Mouse (Mus musculus) megakaryocyte, embryonic 14.5 days (primary cell): ENCODE results near the gene Gal3st1. TPM values are rescaled to one million over a fixed set of nuclear protein-coding genes. Genes with fewer than 3 reads are reported as not detected.
A peak's percentile ranks its signal among the peaks of the same experiment; 100 is the strongest.
"Not testable (repeated sequence)": the region's sequence is repeated elsewhere in the genome, so short reads cannot be mapped to it uniquely, and the experiment has no call there.

Experiments
- H3K27me3 ChIP-seq: replicated peaks from 2 replicates; pipeline ENCODE3; 2012; ENCODE audit warnings: inconsistent platforms
- H3K36me3 ChIP-seq: replicated peaks from 2 replicates; pipeline ENCODE3; 2012; ENCODE audit warnings: low read length, inconsistent platforms, mixed read lengths
- H3K4me1 ChIP-seq: 2 replicates; pipeline ENCODE4 v1.6.1; 2012; ENCODE audit warnings: inconsistent platforms
- H3K4me3 ChIP-seq: replicated peaks from 2 replicates; pipeline ENCODE3; 2012; ENCODE audit warnings: moderate library complexity, mild to moderate bottlenecking, inconsistent platforms
- H3K9me3 ChIP-seq: 2 replicates; pipeline ENCODE4 v1.6.1; 2012; ENCODE audit warnings: inconsistent platforms
- FLI1 ChIP-seq: IDR thresholded peaks from 2 replicates; pipeline ENCODE4 v1.6.1; 2012; ENCODE audit warnings: low read length, inconsistent platforms, mixed read lengths
- GATA1 ChIP-seq: IDR thresholded peaks from 3 replicates; pipeline ENCODE4 v1.6.1; 2012; ENCODE audit warnings: mixed read lengths, low read length, inconsistent platforms, borderline replicate concordance
- polyA plus RNA-seq: library from polyadenylated mRNA; stranded (reverse); fragments of >175 nt; gene quantifications from 2 replicates; pipeline ENCODE4 v1.2.3, GENCODE M21; 2012; ENCODE audit warnings: low replicate concordance; ENCODE audit not compliant: insufficient read depth

Gal3st1 gene
- polyA plus RNA-seq, 1 experiment = not detected

- peaks cover 53% of the 10 kb centered on the region for H3K27me3 ChIP-seq
- TF ChIP-seq GATA1 (no peak), FLI1 (no peak)
- H3K36me3 ChIP-seq = no peaks in the 10 kb centered on the region
- peaks cover 17% of the 10 kb centered on the region for H3K4me1 ChIP-seq
- H3K4me3 ChIP-seq = no peak overlapping the region
- peaks cover 19% of the 10 kb centered on the region for H3K9me3 ChIP-seq
Measured at GRCm38 (mm10) chr11:3999547-3999946, 16.1 kb downstream of the Gal3st1 start.

GRCm38 (mm10) chr11:4001603-4002002 lies 18.2 kb downstream of the Gal3st1 start:
- Histone ChIP-seq H3K4me1 (peaks cover 20% of the 10 kb centered on the region), H3K36me3 (no peaks in the 10 kb centered on the region), H3K4me3 (peak overlapping the region; percentile 1), H3K27me3 (peaks cover 57% of the 10 kb centered on the region), H3K9me3 (peaks cover 19% of the 10 kb centered on the region)
- no peak for TF ChIP-seq GATA1
- TF ChIP-seq FLI1 = no peak

- Histone ChIP-seq H3K4me1 (peaks cover 23% of the 10 kb centered on the region), H3K27me3 (peaks cover 42% of the 10 kb centered on the region), H3K4me3 (no peak overlapping the region), H3K36me3 (no peaks in the 10 kb centered on the region), H3K9me3 (0 out of 2 replicates have a peak, but pooled peaks cover 3% of the 10 kb centered on the region)
- no peak for TF ChIP-seq FLI1
- no peak for TF ChIP-seq GATA1
Measured at GRCm38 (mm10) chr11:4005220-4005805, 21.9 kb downstream of the Gal3st1 start.

- Histone ChIP-seq H3K9me3 (peaks cover 13% of the 10 kb centered on the region), H3K4me1 (peaks cover 23% of the 10 kb centered on the region), H3K4me3 (no peak overlapping the region), H3K27me3 (peaks cover 44% of the 10 kb centered on the region), H3K36me3 (no peaks in the 10 kb centered on the region)
- no peak for TF ChIP-seq FLI1
- TF ChIP-seq GATA1 = no peak
Measured at GRCm38 (mm10) chr11:4006462-4006861, 23.0 kb downstream of the Gal3st1 start.

- peaks cover 43% of the 10 kb centered on the region for H3K9me3 ChIP-seq
- peaks cover 27% of the 10 kb centered on the region for H3K27me3 ChIP-seq
- no peak overlapping the region for H3K4me3 ChIP-seq
- TF ChIP-seq FLI1 (no peak), GATA1 (no peak)
- H3K4me1 ChIP-seq = peaks cover 6% of the 10 kb centered on the region
- no peaks in the 10 kb centered on the region for H3K36me3 ChIP-seq
Measured at GRCm38 (mm10) chr11:4012616-4013015, 29.2 kb downstream of the Gal3st1 start.

GRCm38 (mm10) chr11:4015796-4016195 lies 32.4 kb downstream of the Gal3st1 start:
- not testable (repeated sequence) for H3K4me3 ChIP-seq, H3K36me3 ChIP-seq, H3K4me1 ChIP-seq
- peaks cover 12% of the 10 kb centered on the region for H3K27me3 ChIP-seq
- peaks cover 36% of the 10 kb centered on the region for H3K9me3 ChIP-seq

- H3K9me3 ChIP-seq = peaks cover 25% of the 10 kb centered on the region
- not testable (repeated sequence) for H3K4me3 ChIP-seq, H3K36me3 ChIP-seq, H3K27me3 ChIP-seq, H3K4me1 ChIP-seq
Measured at GRCm38 (mm10) chr11:4022111-4022510, 38.7 kb downstream of the Gal3st1 start.

- Histone ChIP-seq H3K4me1 (no peaks in the 10 kb centered on the region), H3K9me3 (peaks cover 21% of the 10 kb centered on the region), H3K27me3 (peaks cover 10% of the 10 kb centered on the region), H3K4me3 (no peak overlapping the region), H3K36me3 (no peaks in the 10 kb centered on the region)
- no peak for TF ChIP-seq GATA1
- TF ChIP-seq FLI1 = no peak
Measured at GRCm38 (mm10) chr11:4023321-4023720, 39.9 kb downstream of the Gal3st1 start.

GRCm38 (mm10) chr11:4027066-4027465 lies 43.6 kb downstream of the Gal3st1 start:
- TF ChIP-seq GATA1 = no peak
- no peak for TF ChIP-seq FLI1
- peaks cover 21% of the 10 kb centered on the region for H3K27me3 ChIP-seq
- no peaks in the 10 kb centered on the region for H3K4me1 ChIP-seq
- peaks cover 20% of the 10 kb centered on the region for H3K9me3 ChIP-seq
- H3K4me3 ChIP-seq = no peak overlapping the region
- H3K36me3 ChIP-seq = no peaks in the 10 kb centered on the region

GRCm38 (mm10) chr11:4027561-4028334 lies 44.3 kb downstream of the Gal3st1 start:
- no peaks in the 10 kb centered on the region for H3K4me1 ChIP-seq
- no peaks in the 10 kb centered on the region for H3K36me3 ChIP-seq
- no peak for TF ChIP-seq FLI1
- no peak for TF ChIP-seq GATA1
- peaks cover 13% of the 10 kb centered on the region for H3K9me3 ChIP-seq
- no peak overlapping the region for H3K4me3 ChIP-seq
- peaks cover 22% of the 10 kb centered on the region for H3K27me3 ChIP-seq
